Mouse (Mus musculus) heart, embryonic 10.5 days (tissue): ENCODE measurements at regions not wholly inside any gene's neighbourhood (a gene's known extent, or its start where the extent isn't known, plus 50 kb on each side); places are given as distances from the start of the nearest gene placed in this dataset.

ENCODE experiments used
- DNase-seq: peaks from one replicate; pipeline ENCODE4 v3.0.0-alpha.2; 2017; ENCODE audit warnings: low spot score
- H3K27ac ChIP-seq: fragments of 300-500 bp; sonication (generic); 2 replicates; pipeline ENCODE4 v1.5.1; 2016; ENCODE audit warnings: mild to moderate bottlenecking
- H3K27me3 ChIP-seq: fragments of 300-500 bp; sonication (generic); 2 replicates; pipeline ENCODE4 v1.6.1; 2016; ENCODE audit warnings: mild to moderate bottlenecking; ENCODE audit not compliant: poor library complexity, insufficient read depth, severe bottlenecking
- H3K36me3 ChIP-seq: fragments of 300-500 bp; sonication (generic); 2 replicates; pipeline ENCODE4 v1.6.1; 2016; ENCODE audit warnings: mild to moderate bottlenecking, moderate library complexity
- H3K4me1 ChIP-seq: fragments of 300-500 bp; sonication (generic); 2 replicates; pipeline ENCODE4 v1.6.1; 2016; ENCODE audit warnings: mild to moderate bottlenecking
- H3K4me3 ChIP-seq: fragments of 300-500 bp; sonication (generic); 2 replicates; pipeline ENCODE4 v1.5.1; 2016; ENCODE audit warnings: mild to moderate bottlenecking, moderate library complexity
- H3K9me3 ChIP-seq: fragments of 300-500 bp; sonication (generic); 2 replicates; pipeline ENCODE4 v1.6.1; 2016; ENCODE audit warnings: mild to moderate bottlenecking, moderate library complexity
- WGBS: fragments of 180-500 bp; shearing (Covaris S2); methylation state at CpG from one replicate; pipeline ENCODE4 v1.1.7; 2016; 5-methylcytosine and 5-hydroxymethylcytosine counted together

DNA sequence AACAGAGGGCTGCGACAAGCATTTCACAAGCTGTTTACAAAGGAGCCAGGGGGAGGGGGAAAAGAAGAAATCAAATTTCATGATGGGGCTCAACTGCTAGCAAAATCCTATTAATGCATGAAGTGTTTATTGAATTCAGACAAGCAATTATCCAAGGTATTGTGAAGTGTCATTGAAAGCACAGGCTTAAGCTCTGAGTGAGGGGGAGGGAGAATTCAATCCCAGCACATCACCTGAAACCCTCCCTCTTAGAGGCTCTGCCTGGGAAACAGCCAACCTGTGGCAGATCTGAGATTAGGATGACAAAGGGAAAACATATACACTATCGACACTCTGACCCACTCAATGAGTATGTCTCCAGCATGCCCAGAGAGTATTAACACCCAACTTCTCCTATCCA is 396.3 kb downstream of the Dmrt2 start:
- Histone ChIP-seq H3K27ac (no peak overlapping the region), H3K36me3 (no peaks in the 10 kb centered on the region), H3K27me3 (no peaks in the 10 kb centered on the region), H3K4me3 (no peak overlapping the region), H3K4me1 (no peaks in the 10 kb centered on the region), H3K9me3 (no peaks in the 10 kb centered on the region)
- WGBS: 67% methylated on average over 2 of the region's 2 CpGs
- no peak for DNase-seq

- H3K36me3 ChIP-seq: no peaks in the 10 kb centered on the region
- H3K27me3 ChIP-seq: no peaks in the 10 kb centered on the region
- H3K27ac ChIP-seq: no peak overlapping the region
- H3K9me3 ChIP-seq: 0 out of 2 replicates have a peak, but pooled peaks cover 3% of the 10 kb centered on the region
- H3K4me1 ChIP-seq: no peaks in the 10 kb centered on the region
- WGBS: 81% methylated on average over 3 of the region's 3 CpGs
- H3K4me3 ChIP-seq: no peak overlapping the region
- no peak for DNase-seq
Measured at GRCm38 (mm10) chr19:26069908-26070307, 397.7 kb downstream of the Dmrt2 start.

- Histone ChIP-seq H3K27ac (no peak overlapping the region), H3K4me1 (no peaks in the 10 kb centered on the region), H3K9me3 (no peaks in the 10 kb centered on the region), H3K36me3 (no peaks in the 10 kb centered on the region), H3K4me3 (no peak overlapping the region), H3K27me3 (no peaks in the 10 kb centered on the region)
- no peak for DNase-seq
- 70% methylated on average over 3 of the region's 3 CpGs for WGBS
Measured at GRCm38 (mm10) chr19:26088318-26088717, 416.1 kb downstream of the Dmrt2 start.

- 53% methylated on average over 8 of the region's 8 CpGs for WGBS
- no peaks in the 10 kb centered on the region for H3K9me3 ChIP-seq
- H3K4me1 ChIP-seq: no peaks in the 10 kb centered on the region
Measured at GRCm38 (mm10) chr19:26091386-26091785, 419.2 kb downstream of the Dmrt2 start.

GRCm38 (mm10) chr19:26093844-26094243 is 421.6 kb downstream of the Dmrt2 start:
- no peak overlapping the region for H3K4me3 ChIP-seq
- WGBS: 97% methylated on average over 1 of the region's 1 CpGs
- H3K9me3 ChIP-seq: no peaks in the 10 kb centered on the region
- no peaks in the 10 kb centered on the region for H3K27me3 ChIP-seq
- H3K36me3 ChIP-seq: no peaks in the 10 kb centered on the region
- no peaks in the 10 kb centered on the region for H3K4me1 ChIP-seq
- DNase-seq: no peak
- no peak overlapping the region for H3K27ac ChIP-seq

More at GRCm38 (mm10) chr19:26091386-26091785, 419.2 kb downstream of the Dmrt2 start:
- H3K27ac ChIP-seq: no peak overlapping the region
- no peak overlapping the region for H3K4me3 ChIP-seq
- no peaks in the 10 kb centered on the region for H3K36me3 ChIP-seq
- no peaks in the 10 kb centered on the region for H3K27me3 ChIP-seq
- DNase-seq: no peak

GRCm38 (mm10) chr19:26114326-26114725 is 442.1 kb downstream of the Dmrt2 start:
- WGBS: 78% methylated on average over 6 of the region's 6 CpGs
- Histone ChIP-seq H3K4me1 (no peaks in the 10 kb centered on the region), H3K4me3 (no peak overlapping the region), H3K27ac (no peak overlapping the region), H3K9me3 (no peaks in the 10 kb centered on the region), H3K27me3 (no peaks in the 10 kb centered on the region), H3K36me3 (no peaks in the 10 kb centered on the region)
- DNase-seq: no peak

DNA sequence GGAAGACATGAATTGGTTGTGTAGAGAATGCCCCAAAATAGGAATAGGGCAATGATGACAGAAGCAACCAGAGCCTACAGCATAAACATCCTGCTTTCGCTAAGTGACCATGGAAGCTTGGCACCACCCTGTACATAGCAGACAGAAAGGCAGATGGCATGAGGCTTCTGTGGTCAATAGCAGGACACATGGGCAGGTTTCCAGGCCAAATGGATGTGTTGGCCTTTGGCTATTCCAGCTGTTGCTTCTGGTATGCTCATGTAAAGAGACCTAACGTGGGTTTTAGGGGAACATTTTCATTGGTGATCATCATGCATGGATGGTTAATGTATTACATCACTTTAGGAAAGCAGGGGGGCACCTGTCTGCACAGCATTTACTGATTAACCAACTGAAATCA is 456.2 kb downstream of the Dmrt2 start:
- no peak overlapping the region for H3K27ac ChIP-seq
- H3K9me3 ChIP-seq: no peaks in the 10 kb centered on the region
- H3K4me1 ChIP-seq: no peaks in the 10 kb centered on the region
- H3K27me3 ChIP-seq: no peaks in the 10 kb centered on the region
- DNase-seq: no peak
- WGBS: 64% methylated on average over 2 of the region's 2 CpGs
- H3K4me3 ChIP-seq: no peak overlapping the region
- H3K36me3 ChIP-seq: no peaks in the 10 kb centered on the region

- no peak overlapping the region for H3K27ac ChIP-seq
- H3K4me3 ChIP-seq: no peak overlapping the region
- no peaks in the 10 kb centered on the region for H3K4me1 ChIP-seq
- DNase-seq: no peak
- 89% methylated on average over 4 of the region's 4 CpGs for WGBS
- no peaks in the 10 kb centered on the region for H3K36me3 ChIP-seq
- no peaks in the 10 kb centered on the region for H3K27me3 ChIP-seq
- H3K9me3 ChIP-seq: no peaks in the 10 kb centered on the region
Measured at GRCm38 (mm10) chr19:26134385-26134784, 462.2 kb downstream of the Dmrt2 start.

DNA sequence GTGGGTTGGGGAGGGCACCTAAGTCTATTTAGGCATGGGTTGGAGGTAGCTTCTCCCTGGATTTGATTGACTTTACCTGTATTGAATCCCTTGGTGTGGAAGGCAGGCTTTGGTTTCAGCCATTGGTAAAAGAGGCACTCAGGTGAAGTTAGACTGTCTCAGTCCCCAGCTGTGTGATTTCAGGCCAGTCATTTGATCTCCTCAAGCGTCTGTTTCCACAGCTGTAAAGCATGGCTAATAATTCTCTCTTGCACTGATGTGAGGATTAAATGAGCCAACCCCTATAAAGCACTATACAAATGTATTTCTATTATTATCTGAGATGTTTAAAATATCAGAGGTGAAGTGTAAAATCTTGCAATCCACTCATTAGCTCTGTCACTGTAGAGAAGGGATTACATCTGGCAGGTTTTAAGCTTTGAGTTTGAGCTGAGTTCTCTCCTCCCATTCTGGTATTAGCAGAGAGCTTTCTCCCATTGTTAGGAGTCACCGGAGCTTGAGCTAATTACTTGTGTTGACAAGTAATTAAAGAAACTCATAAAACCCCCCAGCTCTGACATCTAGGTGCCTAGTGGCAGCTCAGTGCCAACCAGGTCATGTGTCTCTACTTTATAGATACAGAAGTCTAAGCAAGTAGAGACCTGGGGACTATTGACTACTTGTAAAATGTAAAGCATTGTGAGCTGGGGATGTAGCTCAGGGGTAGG is 463.3 kb downstream of the Dmrt2 start:
- DNase-seq: no peak
- no peak overlapping the region for H3K4me3 ChIP-seq
- no peaks in the 10 kb centered on the region for H3K36me3 ChIP-seq
- no peaks in the 10 kb centered on the region for H3K9me3 ChIP-seq
- 71% methylated on average over 2 of the region's 2 CpGs for WGBS
- H3K27ac ChIP-seq: no peak overlapping the region
- no peaks in the 10 kb centered on the region for H3K4me1 ChIP-seq
- H3K27me3 ChIP-seq: no peaks in the 10 kb centered on the region

GRCm38 (mm10) chr19:26140647-26141046 is 464.2 kb upstream of the Smarca2 start:
- H3K27me3 ChIP-seq: no peaks in the 10 kb centered on the region
- 68% methylated on average over 2 of the region's 2 CpGs for WGBS
- no peak overlapping the region for H3K27ac ChIP-seq
- H3K36me3 ChIP-seq: no peaks in the 10 kb centered on the region
- no peak overlapping the region for H3K4me3 ChIP-seq
- no peaks in the 10 kb centered on the region for H3K4me1 ChIP-seq
- DNase-seq: no peak
- H3K9me3 ChIP-seq: no peaks in the 10 kb centered on the region

- Histone ChIP-seq H3K27ac (no peak overlapping the region), H3K27me3 (no peaks in the 10 kb centered on the region), H3K4me3 (no peak overlapping the region), H3K9me3 (no peaks in the 10 kb centered on the region), H3K4me1 (no peaks in the 10 kb centered on the region), H3K36me3 (no peaks in the 10 kb centered on the region)
- no peak for DNase-seq
- 79% methylated on average over 2 of the region's 2 CpGs for WGBS
Measured at GRCm38 (mm10) chr19:26143539-26143938, 461.3 kb upstream of the Smarca2 start.

DNA sequence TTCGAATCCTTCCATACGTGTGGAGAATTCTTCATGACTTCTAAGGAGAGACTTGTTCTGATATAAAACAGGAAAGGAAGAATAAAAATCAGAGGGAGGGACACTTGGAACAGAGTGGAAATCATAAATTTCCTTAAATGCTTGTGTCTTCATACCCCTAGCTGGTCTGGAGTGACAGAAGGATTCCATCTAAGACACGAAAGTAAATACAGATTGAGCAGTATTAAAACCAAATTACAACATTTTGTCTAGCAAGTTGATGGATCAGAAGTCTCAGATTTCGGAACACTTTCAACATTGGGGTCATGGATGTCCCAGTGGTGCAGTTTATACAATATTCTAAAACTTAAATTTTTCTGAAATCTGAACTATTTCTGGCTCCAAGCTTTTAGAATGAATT is 453.6 kb upstream of the Smarca2 start:
- Histone ChIP-seq H3K27me3 (no peaks in the 10 kb centered on the region), H3K9me3 (no peaks in the 10 kb centered on the region), H3K4me3 (no peak overlapping the region), H3K27ac (no peak overlapping the region), H3K4me1 (no peaks in the 10 kb centered on the region), H3K36me3 (no peaks in the 10 kb centered on the region)
- WGBS: 79% methylated on average over 4 of the region's 4 CpGs
- DNase-seq: no peak

- Histone ChIP-seq H3K27me3 (no peaks in the 10 kb centered on the region), H3K9me3 (no peaks in the 10 kb centered on the region), H3K4me3 (no peak overlapping the region), H3K36me3 (no peaks in the 10 kb centered on the region), H3K4me1 (no peaks in the 10 kb centered on the region), H3K27ac (no peak overlapping the region)
- no peak for DNase-seq
- 51% methylated on average over 13 of the region's 13 CpGs for WGBS
Measured at GRCm38 (mm10) chr19:26164993-26165392, 439.9 kb upstream of the Smarca2 start.

DNA sequence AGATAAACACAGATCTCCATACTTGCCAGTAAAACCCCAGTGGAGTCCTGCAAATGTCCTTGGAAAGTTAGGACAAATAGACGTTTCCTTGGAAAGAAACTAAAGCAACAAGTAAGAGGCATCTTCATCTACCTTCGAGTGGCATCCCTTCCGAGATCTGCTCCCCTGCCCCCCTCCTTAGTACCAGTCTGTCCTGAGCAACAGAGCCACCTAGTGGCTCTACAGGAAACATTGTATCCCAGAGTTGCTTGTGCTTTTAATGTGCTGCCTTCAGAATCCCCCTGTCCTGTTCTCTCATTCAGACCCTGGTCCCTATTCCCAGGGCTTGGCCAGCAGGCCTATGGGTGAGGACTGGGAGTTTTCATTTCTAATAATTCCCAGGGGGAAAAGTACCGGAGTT is 423.1 kb upstream of the Smarca2 start:
- no peak overlapping the region for H3K4me3 ChIP-seq
- H3K27ac ChIP-seq: no peak overlapping the region
- no peaks in the 10 kb centered on the region for H3K4me1 ChIP-seq
- no peaks in the 10 kb centered on the region for H3K9me3 ChIP-seq
- no peaks in the 10 kb centered on the region for H3K27me3 ChIP-seq
- DNase-seq: no peak
- H3K36me3 ChIP-seq: no peaks in the 10 kb centered on the region
- WGBS: 19% methylated on average over 4 of the region's 4 CpGs
